ENCODE assay signal across 11 mouse cellular contexts in the genomic region with DNA sequence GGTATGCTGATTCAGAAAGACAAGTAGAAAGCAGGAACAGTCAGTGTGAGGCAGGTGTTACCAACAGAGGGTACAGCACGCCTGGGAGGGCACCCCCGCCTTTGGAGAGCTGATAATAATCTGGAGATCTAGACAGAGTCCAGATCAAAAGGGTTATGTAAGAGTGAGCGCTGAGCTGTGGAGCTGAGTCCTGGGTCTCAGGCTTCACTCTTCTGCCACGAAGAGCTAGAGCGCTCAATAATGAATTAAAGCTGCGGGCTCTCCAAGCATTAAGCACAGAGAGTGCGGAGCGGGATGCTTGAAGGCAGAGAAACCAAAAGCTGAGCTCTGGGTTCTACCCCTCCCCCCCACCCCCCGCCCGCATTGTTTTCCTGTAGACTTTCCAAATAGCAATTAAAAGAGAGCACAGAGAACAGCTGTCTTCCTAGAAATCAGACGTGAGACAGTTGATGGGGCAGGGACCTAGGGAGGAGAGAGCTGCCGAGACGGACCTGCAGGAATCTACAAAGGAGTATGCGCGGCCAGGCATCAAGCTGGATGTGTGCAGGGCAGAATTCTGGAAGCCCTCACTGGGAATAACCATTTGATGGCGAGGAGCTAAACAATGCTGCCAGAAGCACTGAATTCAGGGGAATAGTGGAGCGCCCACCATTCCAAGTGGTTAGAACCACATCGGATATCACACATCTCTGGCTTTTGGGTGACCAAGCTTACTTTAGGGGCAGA. TPM values are rescaled to one million over a fixed set of nuclear protein-coding genes. Genes with fewer than 3 reads are reported as not detected.
A peak's percentile ranks its signal among the peaks of the same experiment; 100 is the strongest.
DNase-seq lines count a peak whose midpoint lies in the region; ATAC-seq and TF ChIP-seq lines count a peak whose summit lies in the region.
"Had no signal": no experiment of that assay in that cellular context is flagged by ENCODE, and none has a peak within 500 bp of the region (broad histone marks: within the 10 kb centered on the region; RNA-seq: fewer than 3 reads in every experiment).

No protein-coding gene starts in this region.

- intact Hi-C loops in gastrocnemius, adult 2 months (cut with DNase I): no loop called here
- intact Hi-C loops in left cerebral cortex, postnatal 14 days (cut with DNase I): no loop called here

- no peaks in the 10 kb centered on the region for H3K4me1 ChIP-seq in kidney, postnatal 0 days (replicated peaks; ENCODE audit: insufficient read depth, low read length)
- H3K4me1 ChIP-seq: liver, embryonic 13.5 days had no signal

- 0 out of 2 replicates have a peak, but pooled peaks cover 9% of the 10 kb centered on the region for H3K36me3 ChIP-seq in kidney, postnatal 0 days (ENCODE audit: insufficient read depth, low read length)

- H3K27me3 ChIP-seq in kidney, postnatal 0 days (ENCODE audit: insufficient read depth, low read length): no peaks in the 10 kb centered on the region
- H3K27me3 ChIP-seq: liver, embryonic 13.5 days had no signal

- H3K9me3 ChIP-seq in kidney, postnatal 0 days (replicated peaks; ENCODE audit: low read length): no peaks in the 10 kb centered on the region
- H3K9me3 ChIP-seq: liver, embryonic 13.5 days had no signal

- no peak for TF ChIP-seq CTCF in gastrocnemius, adult 2 months (IDR thresholded peaks at IDR 0.05)
- no peak for TF ChIP-seq CTCF in kidney, postnatal 0 days (IDR thresholded peaks at IDR 0.05; ENCODE audit: low read depth)

- 39% methylated on average over 18 of the region's 18 CpGs for WGBS in kidney, postnatal 0 days

- no peak overlapping the region for H3K9ac ChIP-seq in kidney, postnatal 0 days (ENCODE audit: low read depth, low read length)
- H3K9ac ChIP-seq: liver, embryonic 13.5 days had no signal

- no peak for DNase-seq in gastrocnemius, adult 2 months
- DNase-seq in gastrocnemius, adult 18-20 months (ENCODE audit: low spot score): no peak
- peak; percentile 16 for DNase-seq in urinary bladder, postnatal 14 days (ENCODE audit: low spot score)
- no peak for DNase-seq in urinary bladder, postnatal 36 days (ENCODE audit: low spot score in 2 of 2)
- peak; percentile 57 for DNase-seq in kidney, postnatal 0 days (ENCODE audit: low spot score)
- DNase-seq in thymus, postnatal 14 days: no peak
- DNase-seq in left cerebral cortex, postnatal 14 days (ENCODE audit: low spot score in 2 of 2): no peak
- DNase-seq in MN1 (ENCODE audit: low spot score): no peak
- DNase-seq: heart, postnatal 10 days; liver, embryonic 13.5 days; right cerebral cortex, postnatal 4 days had no signal

- ATAC-seq in kidney, postnatal 0 days (replicated peaks; ENCODE audit: low FRiP score, low read depth): peak; percentile 51

- peak overlapping the region; percentile 48; the same call in 1 of the 2 replicates for H3K27ac ChIP-seq in gastrocnemius, adult 2 months
- no peak overlapping the region for H3K27ac ChIP-seq in kidney, postnatal 0 days
- H3K27ac ChIP-seq: liver, embryonic 13.5 days had no signal

- peak overlapping the region; percentile 55 for H3K4me3 ChIP-seq in gastrocnemius, adult 2 months
- H3K4me3 ChIP-seq in kidney, postnatal 0 days (replicated peaks; ENCODE audit: low read depth, low read length): 0 out of 2 replicates have a peak overlapping the region, but pooled peaks have one; percentile 5
- H3K4me3 ChIP-seq: liver, embryonic 13.5 days had no signal

- H3K4me2 ChIP-seq in kidney, postnatal 0 days (ENCODE audit: low read length): peak overlapping the region; percentile 41
- H3K4me2 ChIP-seq: liver, embryonic 13.5 days had no signal

RNA-seq across cellular contexts. Expression of a gene that starts 20.3 kb away (rescaled TPM):
- 1 to 10 TPM; 9.2 to 9.5 TPM for total RNA-seq in gastrocnemius, adult 2 months (2021)
- 10 to 100 TPM in 1 of 2 experiments, 1 to 10 TPM in 1; 9.5 to 16.2 TPM for total RNA-seq in gastrocnemius, adult 18-20 months (2021)
- 29.8 and 32.6 TPM in 2 replicates for polyA plus RNA-seq in kidney, postnatal 0 days (2015; fragmentation: Nextera tagmentation; extraction: Ambion mirVana)
- 100 to 1,000 TPM; 219 to 221 TPM for total RNA-seq in left cerebral cortex, postnatal 14 days (2021)

Comparison
In these comparisons a context has a peak if more than half of its experiments do, and no peak if none do; other contexts are left out.
1. DNase-seq: peak in urinary bladder, postnatal 14 days (single experiment) and kidney, postnatal 0 days (single experiment); none in gastrocnemius, adult 2 months (single experiment), gastrocnemius, adult 18-20 months (single experiment), urinary bladder, postnatal 36 days (0 of 2), thymus, postnatal 14 days (single experiment), left cerebral cortex, postnatal 14 days (0 of 2) and MN1 (single experiment).
2. RNA of a gene that starts 20.3 kb away (total RNA-seq): 219 to 221 TPM in left cerebral cortex, postnatal 14 days; 9.5 to 16.2 TPM in gastrocnemius, adult 18-20 months and 9.2 to 9.5 TPM in gastrocnemius, adult 2 months; every median in the first group is over 10 times any median in the second.